In the genomic region with DNA sequence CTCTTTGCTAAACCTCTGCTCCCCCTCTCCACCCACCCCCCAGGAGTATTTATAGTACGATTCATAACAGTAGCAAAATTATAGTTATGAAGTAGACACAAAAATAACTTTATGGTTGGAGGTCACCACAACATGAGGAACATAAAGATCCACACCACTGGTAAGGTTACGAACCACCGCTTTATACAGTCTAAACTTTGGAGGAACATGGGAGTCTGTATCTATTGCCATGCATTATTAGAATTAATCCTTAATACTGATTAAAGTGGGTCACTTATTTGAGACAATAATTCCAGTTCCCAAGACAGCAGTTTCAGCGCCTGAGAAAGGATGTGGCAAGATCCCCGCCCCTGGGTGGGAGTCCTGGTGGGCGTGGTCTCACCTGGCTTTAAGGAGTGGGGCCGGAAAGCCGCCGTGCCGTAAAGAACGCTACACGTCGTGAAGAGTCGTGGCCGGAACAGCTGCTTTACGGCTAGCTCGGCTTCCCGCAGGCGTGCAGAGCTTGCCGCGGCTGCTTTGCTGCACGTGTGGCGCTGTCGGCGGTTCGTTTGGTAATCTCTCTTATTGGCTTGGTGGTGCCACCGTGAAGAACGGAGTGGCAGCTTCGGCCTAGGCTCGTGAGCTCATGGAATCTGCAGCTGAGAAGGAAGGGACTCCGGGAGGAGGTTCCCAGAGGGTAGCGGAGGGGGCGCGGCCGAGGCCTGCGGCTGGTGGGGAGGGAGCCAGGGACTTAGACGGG, we compare ENCODE assay signal across 7 mouse cellular contexts. TPM values are rescaled to one million over a fixed set of nuclear protein-coding genes. Genes with fewer than 3 reads are reported as not detected.
DNase-seq lines count a peak whose midpoint lies in the region; ATAC-seq lines count a peak whose summit lies in the region.

A gene (plus strand): TSS at position 463 of the 739 bp plus-strand sequence.

- H3K27me3 ChIP-seq in intestine, embryonic 16.5 days (replicated peaks; ENCODE audit: control insufficient read depth, insufficient read depth, low read length), result no peaks in the 10 kb centered on the region
- no peaks in the 10 kb centered on the region for H3K27me3 ChIP-seq in midbrain, embryonic 11.5 days (ENCODE audit: control insufficient read depth, insufficient read depth, low read length)

- H3K9ac ChIP-seq in intestine, embryonic 16.5 days (ENCODE audit: low read depth, low read length), result peak within 1 kb of the TSS; percentile 70
- H3K9ac ChIP-seq in midbrain, embryonic 11.5 days (ENCODE audit: low read length), result peak within 1 kb of the TSS; percentile 78

- no peaks in the 10 kb centered on the region for H3K9me3 ChIP-seq in intestine, embryonic 16.5 days (ENCODE audit: control insufficient read depth, low read length)
- no peaks in the 10 kb centered on the region for H3K9me3 ChIP-seq in midbrain, embryonic 11.5 days (ENCODE audit: control insufficient read depth, low read length)

- peak; percentile 90 for ATAC-seq in intestine, embryonic 16.5 days
- ATAC-seq in midbrain, embryonic 11.5 days (ENCODE audit: low FRiP score), result peak; percentile 92

- WGBS in intestine, embryonic 16.5 days, result 6% methylated on average over 37 of the region's 37 CpGs
- WGBS in midbrain, embryonic 11.5 days, result 6% methylated on average over 37 of the region's 37 CpGs

- peaks cover 12% of the 10 kb centered on the region for H3K4me1 ChIP-seq in intestine, embryonic 16.5 days (ENCODE audit: control insufficient read depth, insufficient read depth, low read length)
- H3K4me1 ChIP-seq in midbrain, embryonic 11.5 days (ENCODE audit: control insufficient read depth, insufficient read depth, low read length), result peaks cover 8% of the 10 kb centered on the region

- 0 out of 2 replicates have a peak, but pooled peaks cover 7% of the 10 kb centered on the region for H3K36me3 ChIP-seq in intestine, embryonic 16.5 days (ENCODE audit: control insufficient read depth, insufficient read depth, low read length)
- peaks cover 10% of the 10 kb centered on the region; the same call in 1 of the 2 replicates for H3K36me3 ChIP-seq in midbrain, embryonic 11.5 days (ENCODE audit: control insufficient read depth, insufficient read depth, low read length)

- H3K27ac ChIP-seq in intestine, embryonic 16.5 days (ENCODE audit: low read length), result peak within 1 kb of the TSS; percentile 38
- H3K27ac ChIP-seq in midbrain, embryonic 11.5 days (ENCODE audit: low read depth, low read length), result 0 out of 2 replicates have a peak within 1 kb of the TSS, but pooled peaks have one; percentile 5

- H3K4me3 ChIP-seq in intestine, embryonic 16.5 days (ENCODE audit: low read length), result peak within 1 kb of the TSS; percentile 75
- H3K4me3 ChIP-seq in midbrain, embryonic 11.5 days (ENCODE audit: low read depth, low read length), result peak within 1 kb of the TSS; percentile 73

- intact Hi-C loops in left cerebral cortex, postnatal 36 days (cut with DNase I), result no loop called here

- peak; percentile 89 for DNase-seq in adrenal gland, adult 8-10 months
- DNase-seq in embryo, embryonic 9.5 days (ENCODE audit: extremely low spot score), result peak; percentile 90
- peak; percentile 77 to 89 for DNase-seq in gastrocnemius, postnatal 4 days (ENCODE audit: low spot score in 2 of 2)
- peak; percentile 95 for DNase-seq in left cerebral cortex, postnatal 36 days (ENCODE audit: low spot score in 2 of 2)
- peak; percentile 99 for DNase-seq in midbrain, embryonic 11.5 days (ENCODE audit: low spot score, missing footprints)
- peak; percentile 83 for DNase-seq in skeletal muscle tissue, adult 2 months (ENCODE audit: low read depth, low spot score)

- H3K4me2 ChIP-seq in intestine, embryonic 16.5 days (ENCODE audit: low read depth, low read length), result peak within 1 kb of the TSS; percentile 87
- H3K4me2 ChIP-seq in midbrain, embryonic 11.5 days, result peak within 1 kb of the TSS; percentile 86

RNA-seq across cellular contexts. Expression of the gene that starts here (rescaled TPM):
- total RNA-seq in adrenal gland, adult 8-10 months (2022), result 10 to 100 TPM; 14.5 to 24.9 (median 18.2) TPM
- 10 to 100 TPM; 18.3 to 19.2 TPM for total RNA-seq in gastrocnemius, postnatal 4 days (2021)
- polyA plus RNA-seq in intestine, embryonic 16.5 days (2015; fragmentation: Nextera tagmentation; extraction: Ambion mirVana), result 23.5 and 28.4 TPM in 2 replicates
- total RNA-seq in left cerebral cortex, postnatal 36 days (2021), result 10 to 100 TPM; 13.8 to 17.4 TPM
- 37.5 and 40.4 TPM in 2 replicates for polyA plus RNA-seq in midbrain, embryonic 11.5 days (2014; fragmentation: Nextera tagmentation; extraction: Ambion mirVana)

Comparison
In these comparisons a context has a peak if more than half of its experiments do, and no peak if none do; other contexts are left out.
1. Peak in every context shown above with its lines: DNase-seq, ATAC-seq, H3K4me3 ChIP-seq and H3K27ac ChIP-seq.